Mouse (Mus musculus) A20 (cell line): ENCODE measurements at regions not wholly inside any gene's neighbourhood (a gene's known extent, or its start where the extent isn't known, plus 50 kb on each side); places are given as distances from the start of the nearest gene placed in this dataset.

Source experiments
- DNase-seq: peaks from one replicate; pipeline ENCODE4 v3.0.0-alpha.2; 2011; ENCODE audit warnings: low read depth, low spot score

DNA sequence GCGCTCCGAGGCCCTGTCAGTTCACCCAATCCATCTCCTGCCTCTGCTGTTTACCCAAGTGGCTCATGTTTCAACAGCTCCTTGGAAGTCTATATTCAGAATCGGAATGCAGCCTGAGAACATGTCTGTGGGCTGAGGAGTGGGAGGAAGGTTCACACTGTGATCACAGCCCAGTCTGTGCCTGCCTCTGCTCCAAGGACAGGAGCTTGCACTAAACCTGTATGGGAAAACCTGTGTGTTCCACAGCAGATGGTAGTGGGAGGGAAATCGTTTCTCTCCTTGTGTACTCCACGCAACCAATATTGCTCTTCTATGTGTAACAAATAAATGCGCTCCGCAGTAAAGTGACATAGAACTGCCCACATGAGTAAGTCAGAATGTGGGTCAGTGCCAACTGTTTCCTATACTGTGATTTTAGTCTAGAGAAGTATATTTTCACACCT, 514.0 kb upstream of the Epha7 start:
- DNase-seq, result no peak

DNA sequence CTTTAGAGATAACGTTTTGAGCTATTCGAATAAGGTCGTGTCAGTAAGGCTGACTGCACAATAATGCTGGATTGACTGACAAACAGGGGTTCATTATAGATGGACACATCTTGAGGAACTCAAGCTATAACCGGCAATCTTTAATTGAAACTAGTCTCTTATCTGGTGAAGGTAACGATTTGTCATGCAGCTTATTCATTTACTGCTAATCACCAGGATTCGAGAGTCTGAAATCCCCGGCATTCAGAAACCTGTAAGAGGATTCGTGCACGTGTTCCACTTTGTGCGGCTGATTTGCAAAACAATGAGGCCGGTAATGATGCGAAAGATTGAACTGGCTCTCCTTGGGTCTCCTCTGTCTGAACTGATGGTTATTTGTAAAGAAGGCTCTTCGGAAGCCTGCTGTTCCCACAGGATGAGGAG, 512.9 kb upstream of the Epha7 start:
- DNase-seq, result no peak

DNA sequence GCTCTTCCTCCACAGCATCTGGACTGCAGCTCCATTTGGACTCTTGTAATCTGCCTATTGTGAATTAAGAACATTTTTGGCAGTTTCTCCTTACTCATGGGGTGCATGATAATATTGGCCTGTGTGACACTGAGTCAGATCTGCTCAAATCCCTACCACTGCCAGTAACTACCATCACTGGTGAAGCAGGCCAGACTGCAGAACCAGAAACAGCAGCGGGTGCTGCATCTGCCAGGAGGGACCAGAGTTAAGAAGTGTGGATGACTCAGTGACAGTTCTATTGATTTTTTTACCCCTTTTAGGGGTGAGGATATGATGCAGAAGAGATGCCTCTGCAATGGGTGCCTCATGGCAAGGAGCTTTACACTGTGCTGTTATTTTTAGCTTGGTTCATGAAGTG, 511.2 kb upstream of the Epha7 start:
- no peak for DNase-seq

DNA sequence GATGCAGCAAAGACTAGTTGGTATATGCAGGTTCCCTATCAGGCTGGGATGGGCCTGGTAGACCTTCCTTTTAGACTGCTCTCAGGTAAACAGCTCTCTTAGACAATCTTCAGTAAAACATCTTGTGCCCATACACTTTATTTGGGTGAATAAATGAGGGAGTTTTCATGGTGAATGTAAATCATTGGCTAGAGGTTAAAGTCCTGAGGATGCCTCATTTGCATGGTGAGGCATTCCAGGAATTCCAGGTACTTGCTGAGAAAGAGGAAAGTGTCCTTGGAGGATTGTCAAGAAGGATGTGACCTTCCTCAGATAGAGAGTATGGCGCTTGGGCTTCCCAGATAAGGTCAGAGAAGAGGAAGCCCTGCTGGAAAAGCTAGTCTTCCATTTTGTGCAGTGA, 481.9 kb upstream of the Epha7 start:
- DNase-seq, result no peak

DNA sequence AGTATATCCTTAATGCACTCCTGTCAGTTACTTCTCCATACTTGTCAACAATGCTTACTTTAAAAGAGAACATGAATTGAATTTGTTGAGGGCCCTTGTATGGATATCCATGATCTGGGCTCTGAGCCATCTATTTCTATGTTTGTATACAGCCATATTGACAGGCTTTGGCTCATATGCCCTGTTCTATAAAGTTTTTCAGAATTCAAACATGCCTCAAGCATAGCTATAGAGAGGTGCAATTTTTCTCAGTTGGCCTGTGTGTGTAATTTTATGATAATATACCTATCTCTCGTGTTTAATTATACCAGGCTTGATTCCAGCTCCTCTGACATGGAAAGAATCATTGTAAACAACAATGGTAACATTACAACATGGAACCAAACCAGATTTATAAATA, 448.4 kb upstream of the Epha7 start:
- DNase-seq, result no peak

DNA sequence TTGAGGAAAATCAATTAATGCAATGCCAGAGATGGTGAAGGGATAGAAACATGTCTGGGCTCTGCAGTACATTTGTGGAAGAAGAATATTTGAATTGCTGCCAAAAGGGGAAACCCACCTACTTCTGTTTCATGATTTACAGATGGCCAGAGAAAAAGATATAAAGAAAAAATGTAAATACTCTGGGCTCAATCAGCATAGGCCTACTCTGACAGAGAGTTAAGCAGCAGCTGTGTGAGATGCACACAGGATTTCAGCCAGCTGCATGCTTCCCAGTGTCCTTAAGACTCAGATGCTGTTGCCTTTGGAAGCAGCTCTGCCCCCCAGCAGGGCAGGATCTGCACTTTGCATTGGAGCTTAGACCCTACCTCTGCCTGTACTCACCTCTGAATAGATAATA, 435.8 kb upstream of the Epha7 start:
- DNase-seq, result no peak

DNA sequence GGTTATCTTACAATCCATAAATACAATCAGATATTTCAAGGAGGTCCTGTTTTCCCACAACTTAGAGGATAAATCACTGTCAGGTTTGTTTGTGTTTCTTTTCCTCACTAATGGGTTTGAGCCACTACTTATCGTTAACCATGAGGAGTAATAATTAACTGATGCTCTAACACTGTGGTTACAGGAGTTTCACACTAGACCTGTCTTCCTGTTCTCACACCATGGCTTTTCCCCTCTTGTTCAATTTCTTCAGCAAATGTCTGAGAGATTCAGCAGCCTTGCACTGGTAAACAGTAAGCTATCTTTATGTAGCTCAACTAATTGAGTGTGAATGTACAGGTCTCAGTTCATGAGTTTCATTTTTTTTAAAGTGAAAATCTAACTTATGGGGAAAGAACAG, 434.3 kb upstream of the Epha7 start:
- no peak for DNase-seq

DNA sequence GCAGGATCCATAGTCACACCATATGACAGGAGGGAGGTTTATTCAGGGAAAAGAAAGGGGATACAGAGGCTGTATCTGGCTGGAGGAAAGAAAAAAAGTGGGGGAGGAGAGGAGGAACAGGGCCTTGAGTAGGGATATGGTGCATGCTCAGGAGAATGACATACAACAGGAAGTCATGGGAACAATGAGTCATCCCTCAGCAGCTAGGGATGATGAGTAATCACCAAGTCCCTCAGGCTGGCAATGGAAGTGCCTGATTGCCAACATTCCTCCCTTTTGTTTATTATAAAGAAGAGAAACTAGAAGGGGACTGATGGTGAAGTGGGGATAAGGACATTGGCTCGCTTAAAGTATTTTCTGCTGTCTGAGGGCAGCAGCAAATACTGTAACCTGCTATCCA, 388.6 kb upstream of the Epha7 start:
- DNase-seq, result no peak

DNA sequence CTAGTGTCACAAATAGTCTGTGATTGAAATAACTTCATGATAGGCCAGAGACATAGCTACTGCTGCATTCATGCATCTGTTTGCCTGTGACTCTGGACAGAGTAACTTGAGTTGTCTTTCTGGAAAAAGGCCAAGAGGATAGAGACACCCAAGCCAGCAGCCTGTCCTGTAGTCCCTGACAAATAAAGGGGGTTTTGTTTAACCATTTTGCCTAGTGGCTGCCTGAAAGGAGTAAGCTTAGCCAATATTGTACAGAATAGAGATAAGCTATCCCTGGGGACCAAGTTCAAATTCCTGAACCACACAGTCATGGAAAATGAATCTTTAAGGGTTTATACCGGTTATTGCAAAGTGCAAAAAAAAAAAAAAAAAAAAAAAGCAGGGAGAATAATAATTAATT, 372.8 kb upstream of the Epha7 start:
- no peak for DNase-seq

DNA sequence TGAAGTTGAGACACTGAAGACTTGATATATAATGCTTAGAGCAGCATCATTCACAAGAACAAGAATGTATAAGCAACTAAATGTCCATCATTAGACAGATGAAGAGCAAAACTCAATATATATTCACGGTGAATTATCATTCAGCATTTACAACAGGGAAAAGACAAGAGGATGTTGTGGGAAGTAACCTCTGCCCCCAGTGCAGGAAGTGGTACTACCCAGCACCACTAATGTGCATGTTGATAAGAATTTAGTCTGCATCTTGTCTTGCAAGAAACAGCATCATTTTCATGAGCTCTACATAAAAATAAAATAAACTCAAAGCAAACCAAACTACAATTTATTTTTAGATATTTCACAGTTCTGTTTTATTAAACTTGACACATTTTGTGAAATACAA, 359.8 kb upstream of the Epha7 start:
- DNase-seq, result no peak

DNA sequence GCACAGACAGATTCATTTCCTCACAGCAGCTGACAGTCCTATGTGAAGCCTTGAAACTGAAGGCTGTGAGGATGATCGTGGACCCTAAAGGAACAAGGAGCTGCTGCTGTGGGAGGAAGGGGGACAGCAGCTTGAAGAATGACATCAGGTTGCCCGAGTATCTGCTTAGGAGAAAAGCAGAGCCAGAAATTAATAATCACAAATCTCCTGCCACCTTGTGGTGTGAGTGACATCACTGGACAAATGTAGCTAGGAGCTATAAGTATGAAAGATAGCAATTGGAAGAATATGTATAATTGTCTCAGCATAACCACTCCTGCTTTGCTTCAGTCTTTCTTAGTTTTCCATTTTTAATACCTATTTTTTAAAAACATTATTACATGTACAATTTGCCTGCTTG, 356.6 kb upstream of the Epha7 start:
- DNase-seq, result peak; percentile 16
